Mouse (Mus musculus): Measurements from ENCODE around the gene Atrn. TPM values are rescaled to one million over a fixed set of nuclear protein-coding genes. Genes with fewer than 3 reads are reported as not detected.
A peak's percentile ranks its signal among the peaks of the same experiment; 100 is the strongest.

Atrn gene
- total RNA-seq, 2 experiments from 2014 or later, result 23.1 to 27.1 TPM

- intact Hi-C loops (cut with DNase I), result no loop called here
- DNase-seq (ENCODE audit: low spot score), result no peak
These were observed 130.0 kb downstream of the Atrn start for GRCm38 (mm10) chr2:131036343-131036742.

GRCm38 (mm10) chr2:131036757-131037156 is 130.5 kb downstream of the Atrn start:
- intact Hi-C loops (cut with DNase I), result no loop called here
- no peak for DNase-seq (ENCODE audit: low spot score)

- DNase-seq (ENCODE audit: low spot score), result no peak
- intact Hi-C loops (cut with DNase I), result no loop called here
These were observed 131.1 kb downstream of the Atrn start for GRCm38 (mm10) chr2:131037226-131037990.

- intact Hi-C loops (cut with DNase I), result no loop called here
- no peak for DNase-seq (ENCODE audit: low spot score)
These were observed 131.9 kb downstream of the Atrn start for GRCm38 (mm10) chr2:131038197-131038596.

GRCm38 (mm10) chr2:131038675-131039074 is 132.4 kb downstream of the Atrn start:
- intact Hi-C loops (cut with DNase I), result no loop called here

GRCm38 (mm10) chr2:131040854-131041825 is 134.8 kb downstream of the Atrn start:
- intact Hi-C loops (cut with DNase I), result no loop called here
- DNase-seq (ENCODE audit: low spot score), result no peak

More at GRCm38 (mm10) chr2:131038675-131039074, 132.4 kb downstream of the Atrn start:
- DNase-seq (ENCODE audit: low spot score), result no peak

- intact Hi-C loops (cut with DNase I), result no loop called here
- no peak for DNase-seq (ENCODE audit: low spot score)
These were observed 136.7 kb downstream of the Atrn start, which contains the start of gene Gfra4 for GRCm38 (mm10) chr2:131042988-131043387. Gene Gfra4 (minus strand): TSS chr2:131043088.

GRCm38 (mm10) chr2:131044354-131044852 is 138.1 kb downstream of the Atrn start:
- intact Hi-C loops (cut with DNase I), result no loop called here
- DNase-seq (ENCODE audit: low spot score), result no peak

- intact Hi-C loops (cut with DNase I), result no loop called here
- DNase-seq (ENCODE audit: low spot score), result no peak
These were observed 138.9 kb downstream of the Atrn start for GRCm38 (mm10) chr2:131044989-131045720.

GRCm38 (mm10) chr2:131046025-131046424 is 139.7 kb downstream of the Atrn start:
- no peak for DNase-seq (ENCODE audit: low spot score)
- intact Hi-C loops (cut with DNase I), result no loop called here

- intact Hi-C loops (cut with DNase I), result loop anchor here (5.0 kb wide), 1 partner anchor 115 kb away; no protein-coding TSS in a partner anchor
- no peak for DNase-seq (ENCODE audit: low spot score)
These were observed 145.7 kb downstream of the Atrn start for GRCm38 (mm10) chr2:131052043-131052442.

- intact Hi-C loops (cut with DNase I), result loop anchor here (5.0 kb wide), 1 partner anchor 114 kb away; no protein-coding TSS in a partner anchor
These were observed 146.6 kb downstream of the Atrn start for GRCm38 (mm10) chr2:131052862-131053418.

GRCm38 (mm10) chr2:131053851-131054645 is 147.8 kb downstream of the Atrn start:
- intact Hi-C loops (cut with DNase I), result loop anchor here (5.0 kb wide), 1 partner anchor 113 kb away; no protein-coding TSS in a partner anchor
- DNase-seq (ENCODE audit: low spot score), result no peak

More at GRCm38 (mm10) chr2:131052862-131053418, 146.6 kb downstream of the Atrn start:
- no peak for DNase-seq (ENCODE audit: low spot score)

GRCm38 (mm10) chr2:131054646-131055264 is 148.5 kb downstream of the Atrn start:
- intact Hi-C loops (cut with DNase I), result loop anchor here (5.0 kb wide), 1 partner anchor 113 kb away; no protein-coding TSS in a partner anchor
- DNase-seq (ENCODE audit: low spot score), result no peak

GRCm38 (mm10) chr2:131055631-131056030 is 149.3 kb downstream of the Atrn start:
- intact Hi-C loops (cut with DNase I), result no loop called here
- no peak for DNase-seq (ENCODE audit: low spot score)

GRCm38 (mm10) chr2:131056191-131056590 is 149.9 kb downstream of the Atrn start:
- intact Hi-C loops (cut with DNase I), result no loop called here
- DNase-seq (ENCODE audit: low spot score), result no peak

GRCm38 (mm10) chr2:131058672-131059071 is 152.4 kb downstream of the Atrn start:
- intact Hi-C loops (cut with DNase I), result no loop called here
- DNase-seq (ENCODE audit: low spot score), result no peak

GRCm38 (mm10) chr2:131059377-131059776 is 153.1 kb downstream of the Atrn start:
- intact Hi-C loops (cut with DNase I), result no loop called here
- peak; percentile 60 for DNase-seq (ENCODE audit: low spot score)

All from heart, postnatal 25 days (tissue).